Mouse (Mus musculus): ENCODE data around the gene Cdx2. TPM values are rescaled to one million over a fixed set of nuclear protein-coding genes. Genes with fewer than 3 reads are reported as not detected.

Cdx2 gene
- polyA plus RNA-seq, 1 experiment from 2014 or later: not detected

GRCm38 (mm10) chr5:147276701-147277546 lies 30.1 kb downstream of the Cdx2 start:
- Histone ChIP-seq H3K36me3 (no peaks in the 10 kb centered on the region), H3K4me2 (no peak overlapping the region), H3K4me1 (peaks cover 9% of the 10 kb centered on the region), H3K9ac (no peak overlapping the region), H3K4me3 (replicated peaks) (no peak overlapping the region), H3K27me3 (peaks cover 99% of the 10 kb centered on the region), H3K27ac (no peak overlapping the region), H3K9me3 (replicated peaks) (no peaks in the 10 kb centered on the region)
- no peak for ATAC-seq (replicated peaks; ENCODE audit: low FRiP score)
- 1% methylated on average over 18 of the region's 18 CpGs for WGBS

- no peak for ATAC-seq (replicated peaks; ENCODE audit: low FRiP score)
- Histone ChIP-seq H3K4me2 (no peak overlapping the region), H3K4me3 (replicated peaks) (no peak overlapping the region), H3K27me3 (peaks cover 99% of the 10 kb centered on the region), H3K9me3 (replicated peaks) (no peaks in the 10 kb centered on the region), H3K4me1 (peaks cover 9% of the 10 kb centered on the region), H3K27ac (no peak overlapping the region), H3K9ac (no peak overlapping the region), H3K36me3 (no peaks in the 10 kb centered on the region)
- WGBS: 16% methylated on average over 3 of the region's 3 CpGs
Measured at GRCm38 (mm10) chr5:147275761-147276160, 31.3 kb downstream of the Cdx2 start.

GRCm38 (mm10) chr5:147274174-147275141 lies 32.6 kb downstream of the Cdx2 start:
- no peak overlapping the region for H3K4me3 ChIP-seq (replicated peaks)

GRCm38 (mm10) chr5:147272808-147273345 lies 34.2 kb downstream of the Cdx2 start:
- H3K9ac ChIP-seq: no peak overlapping the region
- no peak for ATAC-seq (replicated peaks; ENCODE audit: low FRiP score)
- H3K36me3 ChIP-seq: no peaks in the 10 kb centered on the region
- no peaks in the 10 kb centered on the region for H3K9me3 ChIP-seq (replicated peaks)
- no peak overlapping the region for H3K4me3 ChIP-seq (replicated peaks)
- H3K4me1 ChIP-seq: peaks cover 16% of the 10 kb centered on the region
- WGBS: under 1% methylated on average over 10 of the region's 10 CpGs
- no peak overlapping the region for H3K27ac ChIP-seq
- no peak overlapping the region for H3K4me2 ChIP-seq
- H3K27me3 ChIP-seq: peaks cover 100% of the 10 kb centered on the region

More at GRCm38 (mm10) chr5:147274174-147275141, 32.6 kb downstream of the Cdx2 start:
- no peak overlapping the region for H3K4me2 ChIP-seq
- H3K27me3 ChIP-seq: peaks cover 99% of the 10 kb centered on the region
- peaks cover 16% of the 10 kb centered on the region for H3K4me1 ChIP-seq
- WGBS: under 1% methylated on average over 48 of the region's 48 CpGs
- no peak overlapping the region for H3K9ac ChIP-seq
- ATAC-seq (replicated peaks; ENCODE audit: low FRiP score): no peak
- no peak overlapping the region for H3K27ac ChIP-seq
- no peaks in the 10 kb centered on the region for H3K9me3 ChIP-seq (replicated peaks)
- H3K36me3 ChIP-seq: no peaks in the 10 kb centered on the region

- ATAC-seq (replicated peaks; ENCODE audit: low FRiP score): no peak
- WGBS: 4% methylated on average over 12 of the region's 12 CpGs
- H3K4me2 ChIP-seq: no peak overlapping the region
Measured at GRCm38 (mm10) chr5:147272046-147272807, 34.8 kb downstream of the Cdx2 start.

GRCm38 (mm10) chr5:147270673-147271655 lies 36.1 kb downstream of the Cdx2 start:
- Histone ChIP-seq H3K27ac (no peak overlapping the region), H3K4me2 (no peak overlapping the region), H3K4me3 (replicated peaks) (no peak overlapping the region; the same call in 1 of the 2 replicates), H3K9me3 (replicated peaks) (no peaks in the 10 kb centered on the region), H3K9ac (no peak overlapping the region), H3K4me1 (peaks cover 11% of the 10 kb centered on the region), H3K27me3 (peaks cover 100% of the 10 kb centered on the region), H3K36me3 (no peaks in the 10 kb centered on the region)
- no peak for ATAC-seq (replicated peaks; ENCODE audit: low FRiP score)
- under 1% methylated on average over 29 of the region's 29 CpGs for WGBS

More at GRCm38 (mm10) chr5:147272046-147272807, 34.8 kb downstream of the Cdx2 start:
- Histone ChIP-seq H3K9me3 (replicated peaks) (no peaks in the 10 kb centered on the region), H3K4me3 (replicated peaks) (no peak overlapping the region), H3K9ac (no peak overlapping the region), H3K36me3 (no peaks in the 10 kb centered on the region), H3K27me3 (peaks cover 100% of the 10 kb centered on the region), H3K4me1 (peaks cover 11% of the 10 kb centered on the region), H3K27ac (no peak overlapping the region)

- Histone ChIP-seq H3K4me1 (peaks cover 11% of the 10 kb centered on the region), H3K27ac (no peak within 1 kb of the TSS), H3K4me3 (replicated peaks) (peak within 1 kb of the TSS; percentile 23), H3K27me3 (peaks cover 100% of the 10 kb centered on the region), H3K9ac (no peak within 1 kb of the TSS), H3K4me2 (peak within 1 kb of the TSS; percentile 31), H3K9me3 (replicated peaks) (no peaks in the 10 kb centered on the region), H3K36me3 (no peaks in the 10 kb centered on the region)
- ATAC-seq (replicated peaks; ENCODE audit: low FRiP score): peak; percentile 67; the same call in 1 of the 2 replicates
- 1% methylated on average over 44 of the region's 44 CpGs for WGBS
Measured at GRCm38 (mm10) chr5:147269926-147270672, 37.0 kb downstream of the Cdx2 start, which contains the start of gene Pdx1. Pdx1 (plus strand) TSS chr5:147269959.

GRCm38 (mm10) chr5:147269371-147269770 lies 37.7 kb downstream of the Cdx2 start:
- H3K36me3 ChIP-seq: no peaks in the 10 kb centered on the region
- H3K4me3 ChIP-seq (replicated peaks): no peak overlapping the region
- no peak for ATAC-seq (replicated peaks; ENCODE audit: low FRiP score)
- H3K4me1 ChIP-seq: peaks cover 11% of the 10 kb centered on the region
- no peaks in the 10 kb centered on the region for H3K9me3 ChIP-seq (replicated peaks)
- peaks cover 98% of the 10 kb centered on the region for H3K27me3 ChIP-seq
- H3K27ac ChIP-seq: no peak overlapping the region
- no peak overlapping the region for H3K9ac ChIP-seq
- H3K4me2 ChIP-seq: no peak overlapping the region
- 3% methylated on average over 6 of the region's 6 CpGs for WGBS

GRCm38 (mm10) chr5:147268728-147269127 lies 38.3 kb downstream of the Cdx2 start:
- WGBS: 5% methylated on average over 8 of the region's 8 CpGs

GRCm38 (mm10) chr5:147267434-147267833 lies 39.6 kb downstream of the Cdx2 start:
- 4% methylated on average over 6 of the region's 6 CpGs for WGBS
- Histone ChIP-seq H3K4me2 (no peak overlapping the region), H3K9ac (no peak overlapping the region), H3K36me3 (no peaks in the 10 kb centered on the region), H3K4me3 (replicated peaks) (no peak overlapping the region), H3K27me3 (peaks cover 97% of the 10 kb centered on the region), H3K27ac (no peak overlapping the region), H3K9me3 (replicated peaks) (no peaks in the 10 kb centered on the region), H3K4me1 (peaks cover 7% of the 10 kb centered on the region)
- no peak for ATAC-seq (replicated peaks; ENCODE audit: low FRiP score)

More at GRCm38 (mm10) chr5:147268728-147269127, 38.3 kb downstream of the Cdx2 start:
- H3K4me2 ChIP-seq: no peak overlapping the region
- H3K9me3 ChIP-seq (replicated peaks): no peaks in the 10 kb centered on the region
- H3K36me3 ChIP-seq: no peaks in the 10 kb centered on the region
- no peak overlapping the region for H3K27ac ChIP-seq
- ATAC-seq (replicated peaks; ENCODE audit: low FRiP score): no peak
- H3K4me1 ChIP-seq: peaks cover 7% of the 10 kb centered on the region
- H3K9ac ChIP-seq: no peak overlapping the region
- peaks cover 98% of the 10 kb centered on the region for H3K27me3 ChIP-seq
- no peak overlapping the region for H3K4me3 ChIP-seq (replicated peaks)

Data from kidney, embryonic 15.5 days (tissue).